Mouse (Mus musculus) heart, adult 10 weeks (tissue): Measurements from ENCODE around the gene Zfp13. TPM values are rescaled to one million over a fixed set of nuclear protein-coding genes. Genes with fewer than 3 reads are reported as not detected.

Source experiments
- polyA plus RNA-seq: library from polyadenylated mRNA; stranded (reverse); fragments of 350-450 nt; fragmentation: Illumina TruSeq; extraction: RNeasy Lipid Tissue Mini Kit (QIAGEN cat#74804); gene quantifications from one replicate; pipeline ENCODE4 v1.2.3, GENCODE M21; 2014; ENCODE audit warnings: low read depth, low replicate concordance

Zfp13 gene
- polyA plus RNA-seq = 3.4 TPM

DNA sequence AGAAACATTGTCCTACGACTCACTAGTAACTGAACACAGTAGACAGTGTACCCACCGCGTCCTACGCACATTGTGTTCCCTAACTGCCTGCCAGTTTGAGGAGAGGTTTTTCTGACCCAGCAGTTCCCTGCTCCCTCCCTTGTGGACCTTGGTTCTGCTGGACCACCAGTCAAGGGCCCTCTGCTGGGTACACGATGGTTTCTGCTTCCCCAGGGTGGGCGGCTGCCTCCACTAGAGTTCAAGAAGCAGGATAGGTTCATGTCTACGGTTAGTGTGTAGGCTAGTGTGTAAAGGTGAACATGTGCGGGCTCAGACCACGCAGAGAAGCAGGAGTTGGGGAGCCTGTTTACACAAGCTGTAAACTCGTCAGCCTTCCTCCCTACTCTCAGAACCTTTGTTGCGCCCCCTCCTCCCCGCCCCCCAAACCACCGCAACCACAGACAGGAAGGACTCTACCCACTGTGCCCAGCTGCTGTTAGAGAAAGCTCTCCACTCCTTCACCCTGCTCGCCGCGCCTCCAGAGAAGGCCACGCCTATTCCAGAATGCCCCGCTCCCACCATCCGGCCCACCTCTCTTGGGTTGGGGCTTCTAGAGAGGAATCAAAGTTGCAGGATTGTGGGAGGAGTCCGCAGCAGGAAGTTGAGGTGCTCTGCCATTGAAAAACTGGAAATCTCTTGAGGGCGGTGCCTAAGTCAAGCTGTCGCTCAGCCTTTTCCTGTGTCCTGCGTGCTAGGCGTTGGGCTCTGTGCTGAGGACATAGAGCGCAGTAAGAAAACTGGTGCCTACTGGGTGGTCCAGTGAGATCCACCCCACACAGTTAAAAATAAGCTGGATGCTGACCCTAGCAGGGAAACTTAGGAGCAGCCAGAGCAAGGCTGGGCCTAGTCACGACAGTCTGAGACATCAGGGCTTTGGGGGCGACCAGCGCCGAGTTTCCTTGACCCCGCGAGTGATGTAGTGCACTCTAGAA is at the start of gene Zfp13:
TSS of gene Zfp13 (minus strand) at position 906 of the 971 bp plus-strand sequence.

DNA sequence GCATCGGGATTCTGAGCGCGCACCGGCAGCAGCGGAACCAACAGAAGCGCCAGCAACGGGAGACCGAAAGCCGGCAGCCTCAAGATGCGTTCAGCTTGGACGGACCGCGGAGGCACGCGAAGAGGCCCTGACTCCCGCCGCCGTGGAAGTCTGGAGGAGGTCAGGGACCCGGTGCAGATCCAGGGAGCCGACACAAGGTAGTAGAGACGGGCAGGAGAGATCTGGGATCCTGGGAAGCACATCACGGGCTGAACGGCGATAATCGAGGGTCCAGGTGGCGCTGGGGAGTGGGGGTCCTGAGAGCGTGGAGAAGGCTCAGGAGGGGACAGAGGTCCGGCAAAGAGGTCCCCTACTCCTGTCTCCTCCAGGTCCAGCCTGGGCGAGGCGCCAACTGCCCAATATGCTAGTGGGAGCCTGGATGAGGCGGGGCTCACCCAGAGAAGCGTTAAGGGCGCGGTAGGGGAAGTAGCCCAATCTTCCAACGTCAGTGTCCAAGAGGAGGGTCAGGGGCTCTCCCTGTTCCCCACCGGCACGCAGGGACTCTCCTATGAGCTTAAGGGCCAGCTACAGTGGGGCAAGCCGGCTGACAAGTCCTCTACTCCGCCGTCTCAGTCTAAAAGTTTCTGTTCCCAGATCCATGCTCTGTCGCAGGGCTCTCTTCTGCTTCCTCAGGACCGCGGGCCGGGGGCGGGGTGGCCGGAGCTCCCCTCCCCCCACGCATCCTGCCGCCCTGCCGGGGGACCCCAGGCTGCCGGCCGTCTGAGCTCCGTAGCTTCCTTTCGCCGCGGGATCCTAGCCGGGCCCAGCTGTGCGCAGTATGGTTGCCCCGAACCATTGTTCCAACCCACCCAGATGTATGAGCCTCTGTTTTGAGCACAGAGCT is 45.6 kb upstream of the Zfp13 start, which contains the start of gene Mmp25:
TSS of gene Mmp25 (minus strand) at position 665 of the 883 bp plus-strand sequence.

DNA sequence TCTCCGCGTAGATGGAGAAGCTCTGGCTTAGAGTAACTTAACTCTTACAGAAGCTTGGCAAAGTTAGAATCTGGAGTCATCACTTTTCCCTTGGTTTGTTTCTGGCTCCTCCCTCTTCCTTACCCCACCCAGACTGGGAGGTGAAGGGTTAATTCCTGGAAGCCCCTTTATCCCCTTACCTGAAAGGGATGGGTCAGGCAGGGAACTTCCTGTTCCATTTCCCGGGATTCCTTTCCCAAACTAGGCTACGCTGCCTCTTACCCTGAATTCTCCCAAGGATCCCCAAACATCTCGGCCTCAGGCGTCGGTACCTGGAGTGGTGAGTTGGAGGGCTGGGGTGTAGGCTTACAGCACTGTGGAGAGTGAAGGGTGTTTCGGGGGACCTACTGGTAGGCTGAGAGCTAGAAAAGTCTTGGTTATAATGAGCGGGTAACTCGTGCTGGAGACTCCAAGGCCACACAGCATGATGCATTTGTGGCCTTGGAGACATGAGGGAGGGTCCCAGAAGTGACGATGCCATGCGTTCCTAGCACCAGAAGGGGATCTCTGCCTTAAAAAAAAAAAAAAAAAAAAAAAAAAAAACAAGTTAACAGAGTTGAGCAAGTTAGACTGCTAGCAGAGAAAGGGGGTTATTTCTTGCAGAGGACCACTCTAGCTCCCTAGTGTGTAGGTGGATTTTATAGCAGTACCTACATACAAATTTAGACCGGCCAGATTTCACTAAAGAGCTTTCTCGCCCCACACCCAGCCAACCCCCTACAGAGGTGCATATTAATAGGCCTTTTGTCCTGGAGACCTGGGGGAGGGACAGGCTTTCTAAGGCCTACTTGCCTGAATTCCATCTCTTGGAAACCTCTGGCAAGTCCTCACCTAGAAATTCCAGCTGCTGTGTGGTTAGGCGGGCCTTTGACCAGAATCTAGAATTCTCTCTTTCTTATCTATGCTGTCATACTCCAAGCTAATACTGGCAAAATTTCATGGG is 1.6 kb upstream of the Zfp13 start, which contains the start of gene Zscan10:
TSS of gene Zscan10 (plus strand) at position 216 of the 982 bp plus-strand sequence.

DNA sequence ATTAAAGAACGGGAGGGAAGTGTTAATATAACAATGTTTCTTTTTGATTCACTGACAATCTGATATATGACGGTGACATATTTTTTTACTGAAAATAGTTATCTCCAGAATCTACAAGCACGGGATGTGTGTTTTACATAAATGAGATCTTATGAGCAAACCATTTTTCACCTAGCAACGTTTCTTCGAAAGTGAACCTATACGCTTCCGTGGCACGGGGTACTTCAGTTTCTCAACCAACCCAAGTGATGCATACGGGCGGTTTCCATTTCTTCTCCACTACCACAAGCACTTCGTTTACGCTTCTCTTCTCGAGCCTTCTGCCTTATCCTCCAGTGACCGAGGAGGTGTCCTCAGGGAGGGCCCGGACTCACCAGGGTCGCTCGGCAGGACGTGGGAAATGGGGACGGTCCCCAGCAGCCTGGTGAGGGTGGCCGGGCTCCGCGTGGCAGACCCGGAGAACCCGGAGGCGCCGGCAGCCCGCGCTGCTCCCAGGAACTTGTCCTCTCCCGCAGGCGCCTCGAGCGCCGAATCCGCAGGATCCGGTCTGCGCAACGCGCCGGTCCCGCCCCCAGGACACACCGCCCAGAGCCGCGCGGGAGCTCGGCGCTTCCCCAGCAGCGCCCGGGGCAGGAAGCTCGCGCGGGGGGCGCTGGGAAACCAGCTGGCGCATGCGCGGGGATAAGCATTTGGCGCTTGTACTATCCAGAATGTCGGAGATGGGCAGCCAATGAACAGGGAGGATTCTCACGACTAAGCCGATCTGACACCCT is 35.5 kb downstream of the Zfp13 start, which contains the start of gene Zfp213:
TSS of gene Zfp213 (minus strand) at position 644 of the 773 bp plus-strand sequence.

Other genes with a start within 250 kb of the Zfp13 start
- gene Vmn2r116, start 214.9 kb downstream of the Zfp13 start, polyA plus RNA-seq = not detected
- not detected for gene Vmn2r117, start 119.8 kb downstream of the Zfp13 start, polyA plus RNA-seq
- 6.6 TPM for gene Zfp213, start 35.2 kb downstream of the Zfp13 start, polyA plus RNA-seq
- not detected for gene Zscan10, start 1.4 kb upstream of the Zfp13 start, polyA plus RNA-seq
- gene Mmp25, start 45.8 kb upstream of the Zfp13 start, polyA plus RNA-seq = not detected
- not detected for gene Bicdl2, start 61.0 kb upstream of the Zfp13 start, polyA plus RNA-seq
- gene Hcfc1r1, start 74.1 kb upstream of the Zfp13 start, polyA plus RNA-seq = 301 TPM
- 12.5 TPM for gene Thoc6, start 74.4 kb upstream of the Zfp13 start, polyA plus RNA-seq
- gene Tnfrsf12a, start 78.0 kb upstream of the Zfp13 start, polyA plus RNA-seq = 75.1 TPM
- gene Cldn6, start 79.8 kb upstream of the Zfp13 start, polyA plus RNA-seq = not detected
- not detected for gene Cldn9, start 84.5 kb upstream of the Zfp13 start, polyA plus RNA-seq
- not detected for gene 1520401A03Rik, start 123.3 kb upstream of the Zfp13 start, polyA plus RNA-seq
- 2.4 TPM for gene Pkmyt1, start 126.8 kb upstream of the Zfp13 start, polyA plus RNA-seq
- gene Paqr4, start 141.4 kb upstream of the Zfp13 start, polyA plus RNA-seq = 21.4 TPM
- 0.34 TPM for gene Kremen2, start 146.3 kb upstream of the Zfp13 start, polyA plus RNA-seq
- gene Flywch1, start 172.1 kb upstream of the Zfp13 start, polyA plus RNA-seq = 40.5 TPM
- 1.3 TPM for gene Flywch2, start 186.6 kb upstream of the Zfp13 start, polyA plus RNA-seq
- 201 TPM for gene Srrm2, start 191.0 kb upstream of the Zfp13 start, polyA plus RNA-seq
- gene Elob, start 229.6 kb upstream of the Zfp13 start, polyA plus RNA-seq = 390 TPM
- gene Prss33, start 236.6 kb upstream of the Zfp13 start, polyA plus RNA-seq = not detected
- not detected for gene Prss32, start 244.4 kb upstream of the Zfp13 start, polyA plus RNA-seq
- gene Prss41, start 244.7 kb upstream of the Zfp13 start, polyA plus RNA-seq = not detected